Mouse (Mus musculus) testis, adult 2 months (tissue): ENCODE data around the gene Rbms2. TPM values are rescaled to one million over a fixed set of nuclear protein-coding genes. Genes with fewer than 3 reads are reported as not detected.
"Not testable (repeated sequence)": the region's sequence is repeated elsewhere in the genome, so short reads cannot be mapped to it uniquely, and the experiment has no call there.

Experiments
- H3K27ac ChIP-seq: fragments of 200-500 bp; 2 replicates; pipeline ENCODE4 v1.5.1; 2012; ENCODE audit warnings: low read depth, low read length; ENCODE audit not compliant: control insufficient read depth, insufficient read depth
- H3K27me3 ChIP-seq: fragments of 200-500 bp; 2 replicates; pipeline ENCODE4 v1.6.1; 2012; ENCODE audit warnings: mild to moderate bottlenecking, low read length, moderate library complexity; ENCODE audit not compliant: control insufficient read depth, insufficient read depth
- H3K36me3 ChIP-seq: fragments of 200-500 bp; 2 replicates; pipeline ENCODE4 v1.6.1; 2012; ENCODE audit warnings: mild to moderate bottlenecking, low read length; ENCODE audit not compliant: control insufficient read depth, insufficient read depth
- H3K4me1 ChIP-seq: fragments of 200-500 bp; 2 replicates; pipeline ENCODE4 v1.6.1; 2012; ENCODE audit warnings: low read length; ENCODE audit not compliant: control insufficient read depth, insufficient read depth
- H3K4me3 ChIP-seq: fragments of 200-500 bp; 2 replicates; pipeline ENCODE4 v1.5.1; 2012; ENCODE audit warnings: low read depth, mild to moderate bottlenecking, low read length, moderate library complexity, mixed read lengths; ENCODE audit not compliant: control insufficient read depth
- CTCF ChIP-seq: fragments of 200-500 bp; IDR thresholded peaks from 2 replicates; pipeline ENCODE4 v1.5.1; 2012; ENCODE audit warnings: low read depth, mild to moderate bottlenecking, inconsistent platforms, low read length, moderate library complexity; ENCODE audit not compliant: control insufficient read depth, insufficient read depth, insufficient replicate concordance
- POLR2A ChIP-seq: fragments of 200-500 bp; IDR thresholded peaks from 2 replicates; pipeline ENCODE4 v1.6.1; 2012; ENCODE audit warnings: low read depth, mild to moderate bottlenecking, inconsistent platforms, low read length, moderate library complexity; ENCODE audit not compliant: control insufficient read depth
- polyA plus RNA-seq: library from polyadenylated mRNA; depleted of rRNA; stranded (reverse); fragments of >200 nt; gene quantifications from 2 replicates; pipeline ENCODE4 v1.2.3, GENCODE M21; 2012

The Rbms2 gene
- polyA plus RNA-seq, 1 experiment: 19.4 TPM

DNA sequence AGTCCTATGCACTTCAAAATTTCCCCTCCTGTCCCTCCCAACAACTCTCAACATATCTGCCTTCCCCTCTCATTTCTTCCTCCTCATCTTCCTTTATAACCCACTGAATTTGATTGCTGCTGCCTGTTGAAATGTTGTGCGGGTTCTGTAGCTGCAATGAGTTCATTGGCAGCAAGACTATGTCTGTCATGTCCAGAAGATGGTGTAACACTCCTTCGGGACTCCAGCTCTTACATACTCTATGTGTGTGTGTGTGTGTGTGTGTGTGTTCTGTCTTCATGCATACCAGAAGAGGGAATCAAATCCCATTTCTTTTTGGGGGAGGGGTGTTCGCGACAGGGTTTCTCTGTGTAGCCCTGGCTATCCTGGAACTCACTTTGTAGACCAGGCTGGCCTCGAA lies 34.9 kb upstream of the Rbms2 start:
- Histone ChIP-seq H3K27me3 (no peaks in the 10 kb centered on the region), H3K4me1 (peaks cover 9% of the 10 kb centered on the region), H3K36me3 (no peaks in the 10 kb centered on the region), H3K4me3 (no peak overlapping the region), H3K27ac (no peak overlapping the region)
- TF ChIP-seq CTCF (no peak), POLR2A (no peak)

DNA sequence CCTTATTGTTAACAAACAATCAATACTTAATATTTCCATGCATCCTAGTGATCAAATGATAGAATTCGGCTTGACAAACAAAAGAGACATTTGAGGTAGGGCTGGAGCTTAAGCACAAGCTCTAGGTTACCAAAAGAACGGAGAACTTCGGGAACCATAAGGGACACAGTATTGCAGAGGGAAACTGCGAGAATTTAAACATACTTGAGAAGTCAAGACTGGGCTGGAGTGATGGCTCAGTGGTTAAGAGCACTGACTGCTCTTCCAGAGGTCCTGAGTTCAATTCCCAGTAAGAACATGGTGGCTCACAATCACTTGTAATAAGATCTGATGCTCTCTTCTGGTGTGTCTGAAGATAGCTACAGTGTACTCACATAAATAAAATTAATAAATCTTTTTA lies 34.0 kb upstream of the Rbms2 start:
- H3K4me3 ChIP-seq, H3K27ac ChIP-seq, H3K4me1 ChIP-seq, H3K27me3 ChIP-seq, H3K36me3 ChIP-seq: not testable (repeated sequence)

DNA sequence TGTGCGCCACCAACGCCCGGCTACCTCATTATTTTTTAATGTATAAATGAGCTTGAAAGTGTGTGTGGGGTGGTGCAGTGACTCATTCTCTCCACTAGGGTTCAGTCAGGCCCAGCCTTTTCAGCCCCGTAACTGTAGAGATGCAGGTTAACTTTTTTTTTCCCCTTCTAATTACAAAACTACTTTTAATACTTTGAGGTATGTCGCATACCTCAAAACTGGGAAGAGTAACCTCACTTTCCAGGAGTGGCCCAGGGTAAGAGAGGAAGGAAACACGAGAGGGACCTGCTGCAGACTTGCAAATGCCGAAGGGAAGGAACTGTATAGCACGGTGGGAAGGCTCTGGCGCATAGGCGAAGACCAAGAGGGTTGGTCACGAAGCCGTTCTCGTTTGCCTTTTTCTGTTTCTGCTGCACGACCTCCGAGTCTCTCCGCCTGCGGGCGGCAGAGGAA lies 32.8 kb upstream of the Rbms2 start:
- Histone ChIP-seq H3K27me3 (no peaks in the 10 kb centered on the region), H3K4me3 (peak overlapping the region; percentile 36), H3K4me1 (peaks cover 9% of the 10 kb centered on the region), H3K27ac (no peak overlapping the region), H3K36me3 (no peaks in the 10 kb centered on the region)
- TF ChIP-seq CTCF (no peak), POLR2A (no peak)

DNA sequence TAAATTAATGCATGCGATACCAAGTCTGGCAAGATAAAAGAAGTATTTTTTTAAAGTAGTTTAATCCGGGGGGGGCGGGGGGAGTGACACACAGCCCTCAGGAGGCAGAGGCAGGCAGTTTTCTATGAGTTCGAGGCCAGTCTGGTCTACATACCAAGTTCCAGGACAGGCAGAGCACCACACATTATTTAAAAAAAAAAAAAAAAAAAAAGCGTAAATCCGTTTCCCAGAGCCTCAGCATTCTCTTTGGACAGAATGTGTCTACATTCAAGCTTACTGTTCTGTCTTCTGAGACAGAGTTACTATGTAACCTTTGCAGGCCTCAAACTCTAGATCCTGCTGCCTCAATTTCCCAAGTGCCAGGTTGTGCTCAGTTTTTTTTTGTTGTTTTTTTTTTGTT lies 32.1 kb upstream of the Rbms2 start:
- H3K27me3 ChIP-seq: no peaks in the 10 kb centered on the region
- H3K4me3 ChIP-seq: peak overlapping the region; percentile 91; the same call in 1 of the 2 replicates
- TF ChIP-seq POLR2A: no peak
- TF ChIP-seq CTCF: no peak
- no peak overlapping the region for H3K27ac ChIP-seq
- peaks cover 9% of the 10 kb centered on the region for H3K4me1 ChIP-seq
- H3K36me3 ChIP-seq: no peaks in the 10 kb centered on the region

DNA sequence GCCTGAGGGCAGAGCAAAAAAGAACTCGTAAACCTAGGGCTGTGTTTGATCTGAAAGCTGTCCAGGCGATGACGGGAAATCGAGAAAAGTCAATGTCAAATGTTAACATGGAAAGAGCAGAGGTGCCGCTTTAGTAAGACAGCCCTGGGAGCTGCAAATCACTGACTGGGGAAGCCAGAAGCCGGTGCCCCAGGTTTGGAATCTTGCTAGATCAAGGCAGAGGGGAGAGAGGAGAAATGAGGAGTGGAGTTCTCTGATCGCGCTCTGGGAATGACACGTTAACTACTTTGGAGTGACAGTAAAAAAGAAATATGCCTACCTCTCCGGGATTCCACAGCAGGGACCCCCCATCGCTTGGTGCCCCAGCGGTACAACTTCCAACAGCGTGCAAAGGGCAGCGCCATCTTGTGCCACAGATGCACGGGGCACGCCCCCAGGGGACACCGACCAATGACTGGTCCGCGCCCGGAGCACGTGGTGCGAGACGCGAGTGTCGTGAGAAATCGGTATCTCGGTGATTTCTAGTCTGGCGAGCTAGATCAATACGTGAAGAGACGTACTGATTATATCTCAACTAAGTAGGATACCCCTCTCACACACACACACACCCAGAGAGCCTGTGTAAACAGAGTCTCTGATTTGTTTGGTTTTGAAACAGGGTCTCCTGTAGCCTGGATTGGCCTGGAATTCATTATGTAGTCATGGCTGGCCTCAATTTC lies 31.5 kb upstream of the Rbms2 start, which contains the start of gene Spryd4:
Spryd4 (minus strand) TSS at position 418 of the 719 bp plus-strand sequence.
- Histone ChIP-seq H3K4me1 (peaks cover 9% of the 10 kb centered on the region), H3K36me3 (no peaks in the 10 kb centered on the region), H3K27ac (peak within 1 kb of the TSS; percentile 14; the same call in 1 of the 2 replicates), H3K4me3 (peak within 1 kb of the TSS; percentile 91), H3K27me3 (no peaks in the 10 kb centered on the region)
- TF ChIP-seq CTCF (no peak), POLR2A (peak; percentile 80; the same call in 1 of the 2 replicates)

DNA sequence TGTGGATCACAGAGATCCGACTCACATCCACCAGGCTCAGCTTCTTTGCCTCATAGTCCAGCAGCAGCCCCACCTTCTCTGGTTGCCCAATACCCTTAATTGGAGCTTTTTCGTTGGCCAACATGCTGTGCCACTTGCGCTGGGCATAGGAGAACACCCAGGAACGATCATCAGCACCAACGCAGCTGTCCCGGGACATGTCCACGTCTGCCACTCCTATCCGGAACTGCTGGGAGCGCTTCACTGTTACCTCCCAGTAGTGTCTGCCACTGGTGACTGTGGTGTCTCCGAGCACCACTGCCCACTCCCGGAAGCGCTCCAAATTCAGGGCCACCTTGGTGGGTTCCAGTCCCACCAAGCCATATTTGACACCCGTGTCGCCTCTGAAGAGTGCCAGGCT lies 30.9 kb upstream of the Rbms2 start:
- no peaks in the 10 kb centered on the region for H3K27me3 ChIP-seq
- TF ChIP-seq CTCF (no peak), POLR2A (no peak)
- H3K36me3 ChIP-seq: no peaks in the 10 kb centered on the region
- H3K4me3 ChIP-seq: peak overlapping the region; percentile 91
- no peak overlapping the region for H3K27ac ChIP-seq
- H3K4me1 ChIP-seq: peaks cover 9% of the 10 kb centered on the region

DNA sequence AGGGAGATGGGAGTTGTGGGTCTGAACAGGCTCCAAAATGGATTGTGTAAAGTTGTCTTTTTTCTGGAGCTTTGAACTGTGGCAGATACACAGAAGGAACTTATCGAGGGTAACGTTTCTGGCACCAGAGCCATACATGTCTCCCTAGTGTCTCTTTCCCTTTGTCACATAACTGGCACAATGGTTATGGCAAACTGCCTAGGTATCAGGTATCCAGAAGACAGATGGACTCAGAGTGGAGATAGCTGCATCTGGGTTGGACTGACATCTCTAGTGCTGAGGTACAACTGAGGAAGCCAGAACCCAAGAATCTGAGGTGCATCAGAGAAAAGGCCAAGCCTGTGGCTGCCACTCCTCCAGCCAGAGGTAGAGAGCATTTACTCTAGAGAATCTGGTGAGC lies 30.0 kb upstream of the Rbms2 start:
- TF ChIP-seq CTCF (no peak), POLR2A (no peak)
- Histone ChIP-seq H3K4me1 (peaks cover 9% of the 10 kb centered on the region), H3K27ac (no peak overlapping the region), H3K36me3 (no peaks in the 10 kb centered on the region), H3K4me3 (no peak overlapping the region), H3K27me3 (no peaks in the 10 kb centered on the region)
